Mouse (Mus musculus) liver, adult 2 months (tissue): ENCODE results near the gene Selenop. TPM values are rescaled to one million over a fixed set of nuclear protein-coding genes. Genes with fewer than 3 reads are reported as not detected.

ENCODE experiments used
- DNase-seq: peaks from one replicate; pipeline ENCODE4 v3.0.0-alpha.2; 2011; ENCODE audit warnings: low read depth, low spot score; ENCODE audit errors: extremely low read depth
- H3K27ac ChIP-seq: fragments of 200-500 bp; replicated peaks from 2 replicates; pipeline ENCODE4 v1.5.1; 2012; ENCODE audit warnings: low read depth, mild to moderate bottlenecking, control low read depth, inconsistent platforms, low read length; ENCODE audit not compliant: insufficient read depth
- H3K27me3 ChIP-seq: fragments of 200-500 bp; 2 replicates; pipeline ENCODE4 v1.6.1; 2012; ENCODE audit warnings: mild to moderate bottlenecking, moderate library complexity, low read length, inconsistent platforms; ENCODE audit not compliant: control insufficient read depth, insufficient read depth
- H3K36me3 ChIP-seq: fragments of 200-500 bp; 2 replicates; pipeline ENCODE4 v1.6.1; 2012; ENCODE audit warnings: low read length, inconsistent platforms; ENCODE audit not compliant: control insufficient read depth, insufficient read depth
- H3K4me1 ChIP-seq: fragments of 200-500 bp; 2 replicates; pipeline ENCODE4 v1.6.1; 2011; ENCODE audit warnings: low read length; ENCODE audit not compliant: control insufficient read depth, insufficient read depth
- H3K4me3 ChIP-seq: fragments of 200-500 bp; 2 replicates; pipeline ENCODE4 v1.5.1; 2011; ENCODE audit warnings: low read depth, mild to moderate bottlenecking, control low read depth, low read length, moderate library complexity; ENCODE audit not compliant: insufficient read depth
- H3K79me2 ChIP-seq: fragments of 200-500 bp; 2 replicates; pipeline ENCODE4 v1.6.1; 2012; ENCODE audit warnings: inconsistent platforms, mild to moderate bottlenecking, low read length, moderate library complexity; ENCODE audit not compliant: control insufficient read depth, insufficient read depth
- H3K9ac ChIP-seq: fragments of 200-500 bp; 2 replicates; pipeline ENCODE4 v1.6.1; 2012; ENCODE audit warnings: low read depth, mild to moderate bottlenecking, control low read depth, inconsistent platforms, low read length
- CTCF ChIP-seq: fragments of 200-500 bp; IDR thresholded peaks from 2 replicates; pipeline ENCODE4 v1.5.1; 2011; ENCODE audit warnings: low read depth, low read length, control low read depth
- POLR2A ChIP-seq: fragments of 200-500 bp; IDR thresholded peaks from 2 replicates; pipeline ENCODE4 v1.6.1; 2011; ENCODE audit warnings: low read length, control low read depth; ENCODE audit not compliant: insufficient read depth; ENCODE audit errors: extremely low read depth
- WGBS: fragments of 180-500 bp; shearing (Covaris S2); methylation state at CpG from one replicate; pipeline ENCODE4 v1.1.7; 2018; 5-methylcytosine and 5-hydroxymethylcytosine counted together
- polyA plus RNA-seq: library from polyadenylated mRNA; depleted of rRNA; stranded (reverse); fragments of >200 nt; gene quantifications from 2 replicates; pipeline ENCODE4 v1.2.3, GENCODE M21; 2012; rRNA removed
- total RNA-seq: library from RNA; depleted of rRNA; stranded (reverse); fragments of >200 nt; gene quantifications from 2 replicates; pipeline ENCODE4 v1.2.3, GENCODE M21; 2014; rRNA removed

Gene Selenop
- total and polyA plus RNA-seq, 2 experiments: 1,988 to 8,531 TPM

GRCm38 (mm10) chr15:3309856-3310255 lies 41.5 kb downstream of the Selenop start:
- Histone ChIP-seq H3K4me1 (no peaks in the 10 kb centered on the region), H3K9ac (no peak overlapping the region), H3K79me2 (no peaks in the 10 kb centered on the region), H3K27ac (no peak overlapping the region), H3K36me3 (no peaks in the 10 kb centered on the region), H3K4me3 (no peak overlapping the region), H3K27me3 (no peaks in the 10 kb centered on the region)
- 85% methylated on average over 3 of the region's 3 CpGs for WGBS
- TF ChIP-seq CTCF: no peak
- no peak for TF ChIP-seq POLR2A
- no peak for DNase-seq

- Histone ChIP-seq H3K4me3 (no peak overlapping the region), H3K27me3 (no peaks in the 10 kb centered on the region), H3K36me3 (peaks cover 10% of the 10 kb centered on the region), H3K27ac (no peak overlapping the region), H3K9ac (no peak overlapping the region), H3K79me2 (no peaks in the 10 kb centered on the region), H3K4me1 (no peaks in the 10 kb centered on the region; the same call in 1 of the 2 replicates)
- DNase-seq: no peak
- TF ChIP-seq POLR2A (no peak), CTCF (no peak)
Observed at GRCm38 (mm10) chr15:3312937-3313336, 44.6 kb downstream of the Selenop start.

- H3K36me3 ChIP-seq: peaks cover 28% of the 10 kb centered on the region
- H3K27ac ChIP-seq: no peak overlapping the region
- no peaks in the 10 kb centered on the region for H3K27me3 ChIP-seq
- no peak overlapping the region for H3K4me3 ChIP-seq
- H3K4me1 ChIP-seq: no peaks in the 10 kb centered on the region; the same call in 1 of the 2 replicates
- no peak overlapping the region for H3K9ac ChIP-seq
- DNase-seq: no peak
- TF ChIP-seq CTCF (no peak), POLR2A (no peak)
- H3K79me2 ChIP-seq: no peaks in the 10 kb centered on the region
- 72% methylated on average over 2 of the region's 2 CpGs for WGBS
Observed at GRCm38 (mm10) chr15:3316617-3317016, 48.3 kb downstream of the Selenop start.

- peaks cover 38% of the 10 kb centered on the region for H3K36me3 ChIP-seq
- peaks cover 6% of the 10 kb centered on the region; the same call in 1 of the 2 replicates for H3K4me1 ChIP-seq
- no peak overlapping the region for H3K27ac ChIP-seq
- TF ChIP-seq CTCF (no peak), POLR2A (no peak)
- no peak for DNase-seq
- no peak overlapping the region for H3K4me3 ChIP-seq
- no peaks in the 10 kb centered on the region for H3K79me2 ChIP-seq
- WGBS: 92% methylated on average over 9 of the region's 9 CpGs
- H3K27me3 ChIP-seq: no peaks in the 10 kb centered on the region
- H3K9ac ChIP-seq: no peak overlapping the region
Observed at GRCm38 (mm10) chr15:3319929-3320328, 51.6 kb downstream of the Selenop start.

GRCm38 (mm10) chr15:3323041-3323440 lies 54.7 kb downstream of the Selenop start:
- no peaks in the 10 kb centered on the region for H3K79me2 ChIP-seq
- no peaks in the 10 kb centered on the region for H3K27me3 ChIP-seq
- peak; percentile 92 for DNase-seq
- H3K4me3 ChIP-seq: no peak overlapping the region
- no peak overlapping the region for H3K9ac ChIP-seq
- H3K36me3 ChIP-seq: peaks cover 44% of the 10 kb centered on the region
- no peak for TF ChIP-seq CTCF
- TF ChIP-seq POLR2A: no peak
- peaks cover 7% of the 10 kb centered on the region; the same call in 1 of the 2 replicates for H3K4me1 ChIP-seq
- no peak overlapping the region for H3K27ac ChIP-seq

Other genes with a start within 250 kb of the Selenop start
- 5.3 and 7.3 TPM in 2 replicates for gene Ccdc152, start 35.0 kb downstream of the Selenop start, total RNA-seq
- 9.7 and 12.5 TPM in 2 replicates for gene Ccdc152, start 35.0 kb downstream of the Selenop start, polyA plus RNA-seq